Mouse (Mus musculus) left cerebral cortex, adult 6 months (tissue): Measurements from ENCODE around the gene Rnf135. TPM values are rescaled to one million over a fixed set of nuclear protein-coding genes. Genes with fewer than 3 reads are reported as not detected.

Experiments
- long read RNA-seq, 2 experiments: library from polyadenylated mRNA; unstranded; transcript quantifications; one replicate each; pipeline ENCODE4 v2.0.0; 2019 to 2020
- polyA plus RNA-seq: library from polyadenylated mRNA; unstranded; fragments of <200 nt; fragmentation: Nextera tagmentation; gene quantifications from 2 replicates; pipeline ENCODE4 v1.2.3, GENCODE M21; 2021

Gene Rnf135
- polyA plus RNA-seq: 5.3 and 6.0 TPM in 2 replicates
- long read RNA-seq, experiment 1, transcript Rnf135-201 (5 exons, 1,984 nt): major isoform, 21 of 33 reads
- long read RNA-seq, experiment 1, partial matches to known transcripts: 0 of 33 reads
- long read RNA-seq, experiment 1, other reads (novel, unspliced or antisense): 12 of 33 reads
- long read RNA-seq, experiment 2, transcript Rnf135-201 (5 exons, 1,984 nt): major isoform, 11 of 19 reads
- long read RNA-seq, experiment 2, partial matches to known transcripts: 1 of 19 reads
- long read RNA-seq, experiment 2, other reads (novel, unspliced or antisense): 7 of 19 reads

GRCm38 (mm10) chr11:80183705-80184255 lies at the start of gene Rnf135:
Gene Rnf135 (plus strand): TSS chr11:80183851.

GRCm38 (mm10) chr11:80141825-80142521 lies 41.7 kb upstream of the Rnf135 start, which contains the start of gene Tefm:
Gene Tefm (minus strand): TSS chr11:80142175.

GRCm38 (mm10) chr11:80153857-80154495 lies 29.7 kb upstream of the Rnf135 start, which contains the start of gene Adap2:
Gene Adap2 (plus strand): TSS chr11:80154105.

GRCm38 (mm10) chr11:80208860-80209800 lies 25.5 kb downstream of the Rnf135 start, which contains the start of gene Rhot1:
Gene Rhot1 (plus strand): TSS chr11:80209019.

Other genes with a start within 250 kb of the Rnf135 start
- 4.5 and 5.7 TPM in 2 replicates for gene Utp6, start 221.5 kb upstream of the Rnf135 start, polyA plus RNA-seq
- 3.0 and 4.3 TPM in 2 replicates for gene Suz12, start 190.7 kb upstream of the Rnf135 start, polyA plus RNA-seq
- 10.4 and 11.6 TPM in 2 replicates for gene Crlf3, start 102.9 kb upstream of the Rnf135 start, polyA plus RNA-seq
- 0.41 and 0.55 TPM in 2 replicates for gene Atad5, start 94.5 kb upstream of the Rnf135 start, polyA plus RNA-seq
- 10.9 and 13.3 TPM in 2 replicates for gene Tefm, start 41.7 kb upstream of the Rnf135 start, polyA plus RNA-seq
- gene Adap2, start 29.7 kb upstream of the Rnf135 start, polyA plus RNA-seq: 4.5 and 5.8 TPM in 2 replicates
- gene Rhot1, start 25.2 kb downstream of the Rnf135 start, polyA plus RNA-seq: 52.2 and 64.3 TPM in 2 replicates
- gene Rhbdl3, start 117.1 kb downstream of the Rnf135 start, polyA plus RNA-seq: 1.1 and 4.2 TPM in 2 replicates
- gene 5730455P16Rik, start 194.2 kb downstream of the Rnf135 start, polyA plus RNA-seq: 22.8 and 32.6 TPM in 2 replicates
- 62.9 and 64.4 TPM in 2 replicates for gene Zfp207, start 199.4 kb downstream of the Rnf135 start, polyA plus RNA-seq
- 133 and 154 TPM in 2 replicates for gene Psmd11, start 244.8 kb downstream of the Rnf135 start, polyA plus RNA-seq